In genomic region chr12:46418990-46419389, GRCm38 (mm10) we compare ENCODE assay signal across 21 mouse cellular contexts.
DNase-seq lines count a peak whose midpoint lies in the region; ATAC-seq and TF ChIP-seq lines count a peak whose summit lies in the region.
"Had no signal": no experiment of that assay in that cellular context is flagged by ENCODE, and none has a peak within 500 bp of the region (broad histone marks: within the 10 kb centered on the region; RNA-seq: fewer than 3 reads in every experiment).

No protein-coding gene starts in this region.

- no peaks in the 10 kb centered on the region for H3K27me3 ChIP-seq in forebrain, postnatal 0 days (ENCODE audit: insufficient read depth, low read length)
- no peaks in the 10 kb centered on the region for H3K27me3 ChIP-seq in forebrain, embryonic 14.5 days (replicated peaks; ENCODE audit: control insufficient read depth, insufficient read depth, low read length)
- no peaks in the 10 kb centered on the region for H3K27me3 ChIP-seq in neural tube, embryonic 15.5 days (replicated peaks)
- H3K27me3 ChIP-seq: embryonic facial prominence, embryonic 13.5 days; embryonic facial prominence, embryonic 15.5 days; forebrain, embryonic 13.5 days had no signal

- TF ChIP-seq POLR2A in brain, embryonic 14.5 days (IDR thresholded peaks at IDR 0.05; ENCODE audit: borderline replicate concordance, extremely low read depth, insufficient read depth, insufficient read length, poor library complexity, severe bottlenecking), result no peak

- no peak overlapping the region for H3K27ac ChIP-seq in forebrain, postnatal 0 days (ENCODE audit: low read depth, low read length)
- no peak overlapping the region for H3K27ac ChIP-seq in forebrain, embryonic 14.5 days (ENCODE audit: low read depth, low read length)
- no peak overlapping the region for H3K27ac ChIP-seq in neural tube, embryonic 15.5 days (replicated peaks)
- H3K27ac ChIP-seq: embryonic facial prominence, embryonic 13.5 days; embryonic facial prominence, embryonic 15.5 days; forebrain, embryonic 10.5 days; forebrain, embryonic 13.5 days had no signal

- H3K9me3 ChIP-seq in forebrain, postnatal 0 days (ENCODE audit: low read length), result no peaks in the 10 kb centered on the region
- H3K9me3 ChIP-seq in forebrain, embryonic 14.5 days (replicated peaks; ENCODE audit: control insufficient read depth, low read length), result no peaks in the 10 kb centered on the region
- no peaks in the 10 kb centered on the region; the same call in 1 of the 2 replicates for H3K9me3 ChIP-seq in neural tube, embryonic 15.5 days (replicated peaks)
- H3K9me3 ChIP-seq: embryonic facial prominence, embryonic 13.5 days; embryonic facial prominence, embryonic 15.5 days; forebrain, embryonic 10.5 days; forebrain, embryonic 13.5 days had no signal

- H3K4me2 ChIP-seq in forebrain, postnatal 0 days (ENCODE audit: low read depth), result no peak overlapping the region
- H3K4me2 ChIP-seq in forebrain, embryonic 14.5 days (ENCODE audit: low read length), result no peak overlapping the region
- H3K4me2 ChIP-seq in neural tube, embryonic 15.5 days, result no peak overlapping the region
- H3K4me2 ChIP-seq: embryonic facial prominence, embryonic 13.5 days; embryonic facial prominence, embryonic 15.5 days; forebrain, embryonic 13.5 days had no signal

- H3K4me3 ChIP-seq in forebrain, postnatal 0 days (ENCODE audit: low read depth, low read length), result no peak overlapping the region
- no peak overlapping the region for H3K4me3 ChIP-seq in forebrain, embryonic 14.5 days (ENCODE audit: low read depth, low read length)
- H3K4me3 ChIP-seq in neural tube, embryonic 15.5 days (replicated peaks), result no peak overlapping the region
- H3K4me3 ChIP-seq: embryonic facial prominence, embryonic 13.5 days; embryonic facial prominence, embryonic 15.5 days; erythroblast, embryonic 14.5 days; forebrain, embryonic 10.5 days; forebrain, embryonic 13.5 days had no signal

- TF ChIP-seq CTCF in forebrain, postnatal 0 days (IDR thresholded peaks at IDR 0.05; ENCODE audit: low read depth), result no peak
- no peak for TF ChIP-seq CTCF in brain, embryonic 14.5 days (IDR thresholded peaks at IDR 0.05; ENCODE audit: borderline replicate concordance, extremely low read depth, insufficient read depth, insufficient read length)

- peak; percentile 51; the same call in 1 of the 2 replicates for ATAC-seq in forebrain, postnatal 0 days
- ATAC-seq in forebrain, embryonic 14.5 days, result no peak
- ATAC-seq in neural tube, embryonic 15.5 days (ENCODE audit: low FRiP score), result no peak
- ATAC-seq: forebrain, embryonic 13.5 days had no signal

- peaks cover 3% of the 10 kb centered on the region; the same call in 1 of the 2 replicates for H3K4me1 ChIP-seq in forebrain, postnatal 0 days (ENCODE audit: insufficient read depth)
- H3K4me1 ChIP-seq in forebrain, embryonic 14.5 days (ENCODE audit: control insufficient read depth, insufficient read depth, low read length), result no peaks in the 10 kb centered on the region
- H3K4me1 ChIP-seq in neural tube, embryonic 15.5 days, result no peaks in the 10 kb centered on the region
- H3K4me1 ChIP-seq: embryonic facial prominence, embryonic 13.5 days; embryonic facial prominence, embryonic 15.5 days; forebrain, embryonic 10.5 days; forebrain, embryonic 13.5 days had no signal

- DNase-seq in forebrain, postnatal 0 days, result peak; percentile 10
- DNase-seq in forebrain, embryonic 14.5 days (ENCODE audit: low spot score), result no peak
- peak; percentile 8 for DNase-seq in layer of hippocampus, adult 9-11 months
- DNase-seq in layer of hippocampus, adult 11-12 months (ENCODE audit: low spot score), result no peak
- peak; percentile 24 for DNase-seq in brain, adult 2 months (ENCODE audit: low read depth, low spot score)
- peak; percentile 32 for DNase-seq in brain, embryonic 14.5 days (ENCODE audit: low read depth)
- DNase-seq: adrenal gland, adult 2 months; adrenal gland, postnatal 10 days; adrenal gland, postnatal 25 days; cerebellum, adult 11 months; cerebellum, adult 18-20 months; cerebellum, adult 8-10 months; cerebellum, adult 9-11 months; cerebellum, postnatal 36 days; embryo, embryonic 11 days had no signal

- 41% methylated on average over 4 of the region's 4 CpGs for WGBS in forebrain, postnatal 0 days
- 64% methylated on average over 4 of the region's 4 CpGs for WGBS in forebrain, embryonic 14.5 days
- WGBS in neural tube, embryonic 15.5 days, result 82% methylated on average over 4 of the region's 4 CpGs

- H3K9ac ChIP-seq in forebrain, postnatal 0 days, result no peak overlapping the region
- H3K9ac ChIP-seq in forebrain, embryonic 14.5 days (ENCODE audit: low read length), result no peak overlapping the region
- H3K9ac ChIP-seq in neural tube, embryonic 15.5 days (replicated peaks), result no peak overlapping the region
- H3K9ac ChIP-seq: embryonic facial prominence, embryonic 13.5 days; embryonic facial prominence, embryonic 15.5 days; forebrain, embryonic 13.5 days had no signal

- H3K36me3 ChIP-seq in forebrain, postnatal 0 days (ENCODE audit: insufficient read depth), result no peaks in the 10 kb centered on the region
- H3K36me3 ChIP-seq in forebrain, embryonic 14.5 days (ENCODE audit: control insufficient read depth, insufficient read depth, low read length), result no peaks in the 10 kb centered on the region
- no peaks in the 10 kb centered on the region for H3K36me3 ChIP-seq in neural tube, embryonic 15.5 days
- H3K36me3 ChIP-seq: embryonic facial prominence, embryonic 13.5 days; embryonic facial prominence, embryonic 15.5 days; forebrain, embryonic 10.5 days had no signal

Comparison
In these comparisons a context has a peak if more than half of its experiments do, and no peak if none do; other contexts are left out.
1. DNase-seq: peak in forebrain, postnatal 0 days (single experiment), layer of hippocampus, adult 9-11 months (single experiment), brain, adult 2 months (single experiment) and brain, embryonic 14.5 days (single experiment); none in forebrain, embryonic 14.5 days (single experiment) and layer of hippocampus, adult 11-12 months (single experiment).